Mouse (Mus musculus): ENCODE results near the gene Ankrd6. TPM values are rescaled to one million over a fixed set of nuclear protein-coding genes. Genes with fewer than 3 reads are reported as not detected.
A peak's percentile ranks its signal among the peaks of the same experiment; 100 is the strongest.

Gene Ankrd6
- total and polyA plus RNA-seq, 3 experiments = 1.1 to 4.9 (median 4.1) TPM

DNA sequence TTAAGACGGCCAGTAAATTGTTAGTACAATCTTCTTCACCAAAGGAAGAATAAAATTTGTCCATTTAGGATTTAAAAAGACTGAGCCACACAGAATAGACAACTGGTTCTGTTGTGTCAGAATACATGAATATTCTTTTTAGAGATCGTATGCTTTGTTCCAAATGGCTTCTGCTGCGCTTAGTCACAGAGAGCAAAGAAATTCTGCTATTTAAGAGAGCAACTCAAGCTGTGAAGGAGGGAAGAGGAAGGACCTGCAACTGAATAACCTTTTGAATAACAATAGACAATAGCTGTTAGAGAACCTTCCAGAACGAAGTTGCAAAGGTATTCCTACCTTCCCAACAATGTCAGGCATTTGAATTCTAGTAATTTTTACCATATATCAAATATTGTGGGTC lies 9.7 kb downstream of the Ankrd6 start:
- intact Hi-C loops (cut with DNase I) = no loop called here
- 77% methylated on average over 4 of the region's 4 CpGs for WGBS

DNA sequence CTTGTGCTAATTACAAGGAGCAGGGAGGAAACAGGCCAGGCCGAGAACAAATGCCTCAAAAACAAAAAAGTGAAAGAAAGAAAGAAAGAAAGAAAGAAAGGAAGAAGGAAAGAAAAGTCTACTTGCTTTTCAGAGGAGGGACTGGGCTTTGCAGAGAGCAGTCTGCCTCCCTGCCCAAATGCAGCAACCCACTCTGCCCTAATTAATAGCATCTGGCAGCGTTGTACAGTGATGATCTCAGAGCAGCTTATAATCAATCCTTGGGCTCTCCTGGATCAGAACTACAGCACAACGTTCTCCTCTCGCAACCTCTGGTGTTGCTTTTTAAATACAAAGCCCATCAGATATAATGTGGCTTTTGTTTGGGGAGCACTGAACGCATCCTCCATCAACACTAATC lies 10.7 kb downstream of the Ankrd6 start:
- Histone ChIP-seq H3K27me3 (ENCODE audit: control insufficient read depth, insufficient read depth, low read length) (no peaks in the 10 kb centered on the region), H3K4me3 (no peak overlapping the region), H3K79me2 (replicated peaks; ENCODE audit: control insufficient read depth, insufficient read depth, low read length) (no peaks in the 10 kb centered on the region), H3K9ac (ENCODE audit: low read depth, low read length) (no peak overlapping the region), H3K4me1 (ENCODE audit: control insufficient read depth, insufficient read depth, low read length) (peaks cover 2% of the 10 kb centered on the region; the same call in 1 of the 2 replicates), H3K27ac (no peak overlapping the region), H3K36me3 (ENCODE audit: control insufficient read depth, insufficient read depth, low read length) (no peaks in the 10 kb centered on the region)
- intact Hi-C loops (cut with DNase I) = no loop called here
- DNase-seq = no peak
- no peak for TF ChIP-seq POLR2A (IDR thresholded peaks at IDR 0.05; ENCODE audit: insufficient read depth, low read depth, low read length)
- no peak for TF ChIP-seq EP300 (IDR thresholded peaks at IDR 0.05; ENCODE audit: insufficient read depth, low read depth, low read length)
- no peak for TF ChIP-seq CTCF (IDR thresholded peaks at IDR 0.05)
- WGBS = 66% methylated on average over 5 of the region's 5 CpGs

More for the DNA sequence above, 9.7 kb downstream of the Ankrd6 start:
- DNase-seq = no peak
- Histone ChIP-seq H3K4me3 (no peak overlapping the region), H3K9ac (ENCODE audit: low read depth, low read length) (no peak overlapping the region), H3K4me1 (ENCODE audit: control insufficient read depth, insufficient read depth, low read length) (peaks cover 2% of the 10 kb centered on the region; the same call in 1 of the 2 replicates), H3K27me3 (ENCODE audit: control insufficient read depth, insufficient read depth, low read length) (no peaks in the 10 kb centered on the region), H3K36me3 (ENCODE audit: control insufficient read depth, insufficient read depth, low read length) (no peaks in the 10 kb centered on the region), H3K27ac (no peak overlapping the region), H3K79me2 (replicated peaks; ENCODE audit: control insufficient read depth, insufficient read depth, low read length) (no peaks in the 10 kb centered on the region)
- TF ChIP-seq EP300 (IDR thresholded peaks at IDR 0.05; ENCODE audit: insufficient read depth, low read depth, low read length) (no peak), POLR2A (IDR thresholded peaks at IDR 0.05; ENCODE audit: insufficient read depth, low read depth, low read length) (no peak), CTCF (IDR thresholded peaks at IDR 0.05) (no peak)

DNA sequence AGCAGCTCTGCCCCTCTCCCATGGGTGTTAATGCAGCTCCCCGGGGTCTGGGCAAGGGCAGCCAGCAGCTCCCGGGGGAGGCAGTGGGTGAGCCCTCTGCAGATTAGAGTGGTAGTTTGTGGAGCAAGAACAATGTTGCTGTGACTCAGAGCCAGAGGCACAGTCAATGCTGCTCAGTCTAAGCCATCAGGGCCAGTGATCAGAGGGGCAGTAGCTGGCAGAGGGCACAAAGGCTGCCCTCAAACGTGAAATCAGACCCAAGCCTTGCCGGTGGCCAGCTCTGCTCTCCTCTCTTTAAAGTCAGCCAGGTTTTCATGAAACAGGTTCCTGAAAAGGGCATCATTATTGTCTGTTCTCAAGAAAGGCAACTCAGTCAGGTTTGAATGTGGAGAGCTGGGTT lies 11.1 kb downstream of the Ankrd6 start:
- no peak for TF ChIP-seq EP300 (IDR thresholded peaks at IDR 0.05; ENCODE audit: insufficient read depth, low read depth, low read length)
- TF ChIP-seq POLR2A (IDR thresholded peaks at IDR 0.05; ENCODE audit: insufficient read depth, low read depth, low read length) = no peak
- no peak for TF ChIP-seq CTCF (IDR thresholded peaks at IDR 0.05)
- no peak overlapping the region for H3K4me3 ChIP-seq
- H3K36me3 ChIP-seq (ENCODE audit: control insufficient read depth, insufficient read depth, low read length) = no peaks in the 10 kb centered on the region
- DNase-seq = no peak
- intact Hi-C loops (cut with DNase I) = no loop called here
- no peaks in the 10 kb centered on the region for H3K27me3 ChIP-seq (ENCODE audit: control insufficient read depth, insufficient read depth, low read length)
- H3K9ac ChIP-seq (ENCODE audit: low read depth, low read length) = no peak overlapping the region
- WGBS = 69% methylated on average over 4 of the region's 4 CpGs
- peaks cover 2% of the 10 kb centered on the region; the same call in 1 of the 2 replicates for H3K4me1 ChIP-seq (ENCODE audit: control insufficient read depth, insufficient read depth, low read length)
- no peak overlapping the region for H3K27ac ChIP-seq
- H3K79me2 ChIP-seq (replicated peaks; ENCODE audit: control insufficient read depth, insufficient read depth, low read length) = no peaks in the 10 kb centered on the region

DNA sequence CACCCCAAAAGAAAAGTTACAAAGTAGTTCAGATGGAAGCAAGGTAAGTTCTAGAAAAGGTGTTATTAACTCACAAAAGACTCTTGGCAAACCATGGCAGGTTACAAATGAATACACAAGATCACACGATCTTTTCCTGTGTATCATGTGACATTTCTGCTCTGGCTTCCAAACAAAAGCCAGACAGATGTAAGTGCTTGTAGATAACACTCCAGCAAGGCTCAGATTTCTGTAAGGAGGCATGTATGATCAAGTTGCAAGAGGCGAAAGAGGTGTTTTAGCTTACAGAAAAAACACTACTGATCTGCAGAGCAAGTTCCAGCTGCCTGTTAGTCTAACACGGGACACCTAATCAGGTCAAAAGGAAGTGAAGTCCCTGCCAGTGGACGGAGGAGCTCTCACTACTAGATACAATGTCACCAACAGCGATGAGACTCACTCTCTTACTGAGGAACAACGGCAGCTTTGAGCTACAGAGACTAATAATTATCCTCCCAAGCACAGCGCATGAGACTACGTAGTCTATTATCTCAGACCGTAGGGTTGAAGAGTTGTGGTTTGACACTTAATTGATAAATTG lies 13.8 kb downstream of the Ankrd6 start:
- Histone ChIP-seq H3K27me3 (ENCODE audit: control insufficient read depth, insufficient read depth, low read length) (no peaks in the 10 kb centered on the region), H3K4me3 (no peak overlapping the region), H3K4me1 (ENCODE audit: control insufficient read depth, insufficient read depth, low read length) (peaks cover 2% of the 10 kb centered on the region; the same call in 1 of the 2 replicates), H3K36me3 (ENCODE audit: control insufficient read depth, insufficient read depth, low read length) (no peaks in the 10 kb centered on the region), H3K79me2 (replicated peaks; ENCODE audit: control insufficient read depth, insufficient read depth, low read length) (no peaks in the 10 kb centered on the region), H3K9ac (ENCODE audit: low read depth, low read length) (peak overlapping the region; percentile 42), H3K27ac (no peak overlapping the region)
- intact Hi-C loops (cut with DNase I) = no loop called here
- TF ChIP-seq CTCF (IDR thresholded peaks at IDR 0.05) (no peak), POLR2A (IDR thresholded peaks at IDR 0.05; ENCODE audit: insufficient read depth, low read depth, low read length) (no peak), EP300 (IDR thresholded peaks at IDR 0.05; ENCODE audit: insufficient read depth, low read depth, low read length) (no peak)
- WGBS = 14% methylated on average over 9 of the region's 9 CpGs
- DNase-seq = no peak

DNA sequence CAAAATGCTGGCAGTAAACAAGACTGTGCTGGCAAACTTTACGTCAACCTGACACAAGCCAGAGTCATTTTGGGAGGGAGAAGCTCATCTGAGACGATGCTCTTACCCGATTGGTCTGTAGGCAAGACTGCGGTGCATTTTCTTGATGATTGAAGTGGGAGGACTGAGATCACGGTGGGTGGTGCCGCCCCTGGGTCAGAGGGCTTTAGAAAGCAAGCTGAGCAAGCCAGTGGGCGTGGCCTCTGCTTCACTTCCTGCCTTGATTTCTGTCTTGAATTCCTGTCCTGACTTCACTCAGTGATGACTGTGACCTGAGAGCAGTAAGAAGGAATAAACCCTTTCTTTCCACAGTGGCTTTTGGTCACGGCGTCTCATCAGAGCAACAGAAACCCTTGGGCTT lies 18.6 kb downstream of the Ankrd6 start:
- TF ChIP-seq EP300 (IDR thresholded peaks at IDR 0.05; ENCODE audit: insufficient read depth, low read depth, low read length) = no peak
- TF ChIP-seq CTCF (IDR thresholded peaks at IDR 0.05) = no peak
- TF ChIP-seq POLR2A (IDR thresholded peaks at IDR 0.05; ENCODE audit: insufficient read depth, low read depth, low read length) = no peak
- H3K9ac ChIP-seq (ENCODE audit: low read depth, low read length) = no peak overlapping the region
- H3K36me3 ChIP-seq (ENCODE audit: control insufficient read depth, insufficient read depth, low read length) = no peaks in the 10 kb centered on the region
- H3K4me3 ChIP-seq = no peak overlapping the region
- H3K79me2 ChIP-seq (replicated peaks; ENCODE audit: control insufficient read depth, insufficient read depth, low read length) = no peaks in the 10 kb centered on the region
- WGBS = 56% methylated on average over 9 of the region's 9 CpGs
- no peaks in the 10 kb centered on the region for H3K27me3 ChIP-seq (ENCODE audit: control insufficient read depth, insufficient read depth, low read length)
- peaks cover 2% of the 10 kb centered on the region; the same call in 1 of the 2 replicates for H3K4me1 ChIP-seq (ENCODE audit: control insufficient read depth, insufficient read depth, low read length)
- intact Hi-C loops (cut with DNase I) = no loop called here
- no peak for DNase-seq
- no peak overlapping the region for H3K27ac ChIP-seq

DNA sequence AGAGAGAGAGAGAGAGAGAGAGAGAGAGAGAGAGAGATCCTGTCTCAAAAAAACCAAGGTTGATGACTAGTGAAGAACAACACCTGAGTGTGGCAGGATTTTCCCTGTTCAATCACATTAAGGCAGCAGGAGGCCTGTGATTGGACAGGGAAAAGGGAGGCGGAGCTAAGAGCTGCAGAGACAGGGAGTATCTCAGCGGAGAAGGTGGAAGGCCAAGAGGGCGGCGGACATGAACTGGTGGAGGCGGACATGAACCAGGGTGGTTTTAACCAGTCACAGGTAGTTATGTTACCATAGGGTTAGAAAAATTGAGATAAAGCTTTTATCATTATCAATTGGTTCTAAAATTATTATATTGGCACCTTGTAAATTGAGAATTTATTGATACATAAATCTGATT lies 20.9 kb downstream of the Ankrd6 start:
- no peak overlapping the region for H3K9ac ChIP-seq (ENCODE audit: low read depth, low read length)
- H3K4me3 ChIP-seq = no peak overlapping the region
- 91% methylated on average over 5 of the region's 5 CpGs for WGBS
- no peaks in the 10 kb centered on the region for H3K36me3 ChIP-seq (ENCODE audit: control insufficient read depth, insufficient read depth, low read length)
- H3K4me1 ChIP-seq (ENCODE audit: control insufficient read depth, insufficient read depth, low read length) = no peaks in the 10 kb centered on the region
- H3K27ac ChIP-seq = no peak overlapping the region
- TF ChIP-seq POLR2A (IDR thresholded peaks at IDR 0.05; ENCODE audit: insufficient read depth, low read depth, low read length) = no peak
- no peak for TF ChIP-seq CTCF (IDR thresholded peaks at IDR 0.05)
- TF ChIP-seq EP300 (IDR thresholded peaks at IDR 0.05; ENCODE audit: insufficient read depth, low read depth, low read length) = no peak
- no peak for DNase-seq
- intact Hi-C loops (cut with DNase I) = no loop called here
- H3K79me2 ChIP-seq (replicated peaks; ENCODE audit: control insufficient read depth, insufficient read depth, low read length) = no peaks in the 10 kb centered on the region
- no peaks in the 10 kb centered on the region for H3K27me3 ChIP-seq (ENCODE audit: control insufficient read depth, insufficient read depth, low read length)
